Mouse (Mus musculus) inflammation-experienced regulatory T-cells, adult 6 months (primary cell): ENCODE measurements at regions not wholly inside any gene's neighbourhood (a gene's known extent, or its start where the extent isn't known, plus 50 kb on each side); places are given as distances from the start of the nearest gene placed in this dataset.

ENCODE experiments used
- ATAC-seq: one replicate; pipeline ENCODE4 v1.8.0; 2017

DNA sequence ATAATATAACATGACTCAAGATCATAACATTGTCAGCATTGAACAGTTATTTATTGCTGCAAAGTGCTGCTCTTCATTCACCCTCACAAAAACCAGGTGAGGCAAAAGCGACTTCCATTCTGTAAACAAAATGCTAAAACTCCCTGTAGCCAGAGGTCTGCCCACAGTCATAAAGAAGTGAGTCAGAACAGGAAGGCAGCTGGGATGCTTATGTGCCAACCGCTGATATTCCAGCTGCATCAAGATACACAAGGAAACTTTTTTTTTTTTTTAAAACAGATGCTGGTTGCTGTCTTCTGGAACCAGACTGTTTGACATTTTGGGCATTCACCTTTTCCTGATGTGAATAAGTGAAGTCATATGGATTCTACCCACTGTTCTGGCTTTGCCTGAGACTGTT lies 260.7 kb downstream of the 1700064H15Rik start:
- no peak for ATAC-seq
